Mouse (Mus musculus) frontal cortex, postnatal 36 days (tissue): ENCODE measurements at regions not wholly inside any gene's neighbourhood (a gene's known extent, or its start where the extent isn't known, plus 50 kb on each side); places are given as distances from the start of the nearest gene placed in this dataset.

Source experiments
- DNase-seq, 2 experiments: peaks; one replicate each; pipeline ENCODE4 v3.0.0; 2022; ENCODE audit warnings: low spot score in 2 of 2

DNA sequence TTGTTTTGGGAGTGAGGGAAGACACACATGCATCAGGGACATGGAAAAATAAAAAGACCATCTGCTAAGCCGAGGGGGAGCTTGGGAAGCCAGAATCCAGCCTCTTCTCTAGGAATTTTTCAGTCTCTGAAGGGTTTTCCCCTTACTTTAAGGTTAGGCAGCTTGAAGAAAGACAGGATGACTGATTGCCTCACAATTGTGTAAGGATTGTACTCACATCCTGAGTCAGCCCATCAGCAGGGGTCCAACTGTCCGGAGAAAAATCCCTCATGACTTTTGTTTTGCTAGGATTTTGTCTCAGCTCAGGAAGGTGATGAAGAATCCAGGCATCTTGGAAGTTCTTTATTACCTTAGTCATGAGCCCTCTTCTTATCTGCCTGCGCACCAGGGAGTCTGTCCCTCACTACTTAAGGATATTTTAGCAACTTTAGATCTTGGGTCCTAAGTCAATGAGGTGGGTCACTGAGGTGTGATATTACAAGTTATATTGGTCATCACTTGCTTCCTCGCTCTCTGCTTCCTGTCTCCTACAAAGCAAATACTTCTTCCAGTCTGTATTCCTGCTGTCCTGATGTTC is 65.8 kb upstream of the Bmp2k start:
- no peak for DNase-seq

DNA sequence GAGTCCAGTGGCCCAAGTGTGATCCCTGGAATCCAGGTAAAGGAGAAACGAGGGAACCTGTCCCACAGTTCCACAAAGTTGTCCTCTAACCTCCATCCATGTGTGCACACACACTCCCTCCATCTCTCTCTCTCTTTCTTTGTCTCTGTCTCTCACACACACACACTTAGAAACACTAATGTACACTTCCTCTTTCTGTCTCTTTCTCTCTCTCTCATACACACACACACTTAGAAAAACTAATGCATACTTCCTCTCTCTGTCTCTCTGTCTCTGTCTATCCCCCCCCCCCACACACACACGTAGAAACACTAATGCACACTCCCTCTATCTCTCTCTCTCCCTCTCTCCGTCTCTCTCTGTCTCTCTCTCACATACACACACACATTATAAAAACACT is 61.2 kb upstream of the Bmp2k start:
- DNase-seq: no peak

DNA sequence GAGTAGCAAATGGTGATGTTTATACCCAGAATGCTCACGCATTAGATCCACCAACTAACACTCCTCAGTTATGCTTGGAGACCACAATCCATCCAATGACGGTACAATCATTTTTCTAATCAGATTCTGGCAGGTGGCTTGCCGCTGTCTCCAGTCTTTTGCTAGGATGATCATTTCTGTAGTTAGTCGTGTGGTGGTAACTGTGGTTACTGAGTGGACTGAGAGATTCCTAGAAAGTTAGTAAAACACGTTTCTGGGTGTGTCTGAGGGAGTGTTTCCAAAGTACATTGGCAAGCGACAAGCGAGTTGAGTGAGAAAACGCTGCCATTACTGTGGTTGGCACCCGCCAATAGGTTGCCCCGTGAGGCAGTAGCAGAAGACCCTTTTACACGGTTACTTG is 58.8 kb upstream of the Bmp2k start:
- no peak for DNase-seq

DNA sequence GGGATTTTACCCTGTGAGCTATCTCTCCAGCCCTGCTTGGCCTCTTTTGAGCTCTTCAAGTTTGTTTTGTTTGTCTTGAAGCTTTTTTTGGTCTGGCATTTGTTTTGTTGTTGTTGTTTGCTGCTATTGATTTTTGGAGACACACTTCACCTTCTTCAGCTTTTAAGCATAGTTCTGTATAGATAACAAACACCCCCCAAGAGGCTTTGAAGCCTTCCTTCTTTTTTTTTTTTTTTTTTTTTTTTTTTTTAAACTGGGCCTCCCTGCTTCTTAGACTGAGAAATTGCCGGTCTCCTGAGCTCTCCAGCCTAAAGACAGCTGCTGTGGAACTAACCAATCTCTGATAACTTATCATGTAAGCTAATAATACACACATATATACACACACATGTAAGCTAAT is 58.2 kb upstream of the Bmp2k start:
- DNase-seq: no peak

- DNase-seq: no peak
Observed at GRCm38 (mm10) chr5:96940170-96941086, 57.1 kb upstream of the Bmp2k start.

- DNase-seq: no peak
Observed at GRCm38 (mm10) chr5:96941087-96941468, 56.4 kb upstream of the Bmp2k start.

DNA sequence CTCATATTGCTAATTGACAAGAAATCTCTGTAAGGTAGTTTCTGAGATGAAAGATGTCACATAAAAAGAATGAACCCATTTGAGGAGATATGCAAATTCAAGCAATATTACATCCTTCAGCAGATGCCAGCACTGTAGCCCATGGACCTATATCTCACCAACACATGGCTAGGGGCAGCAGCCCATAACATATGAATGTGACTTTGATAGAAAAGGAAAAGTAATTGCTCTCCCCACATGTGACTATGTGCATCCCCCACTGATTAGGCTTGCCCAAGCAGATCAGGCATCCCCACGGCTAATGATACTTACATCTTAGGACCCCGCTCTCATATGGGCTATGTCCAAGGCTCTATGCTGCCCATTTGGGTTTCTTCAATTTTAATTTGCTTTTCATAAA is 56.0 kb upstream of the Bmp2k start:
- DNase-seq: no peak
